Mouse (Mus musculus): Measurements from ENCODE around the gene Ryr3. TPM values are rescaled to one million over a fixed set of nuclear protein-coding genes. Genes with fewer than 3 reads are reported as not detected.
A peak's percentile ranks its signal among the peaks of the same experiment; 100 is the strongest.
"Not testable (repeated sequence)": the region's sequence is repeated elsewhere in the genome, so short reads cannot be mapped to it uniquely, and the experiment has no call there.

The Ryr3 gene
- polyA plus RNA-seq, 1 experiment from 2014 or later, result 2.3 TPM

GRCm38 (mm10) chr2:113119080-113119479 is 97.8 kb downstream of the Ryr3 start:
- no peak overlapping the region for H3K4me2 ChIP-seq (ENCODE audit: low read length)
- ATAC-seq, result no peak
- no peak overlapping the region for H3K27ac ChIP-seq (ENCODE audit: low read depth, low read length)
- no peak overlapping the region for H3K9ac ChIP-seq (ENCODE audit: low read length)
- H3K4me3 ChIP-seq (ENCODE audit: low read depth, low read length), result no peak overlapping the region
- no peaks in the 10 kb centered on the region for H3K4me1 ChIP-seq (ENCODE audit: control insufficient read depth, insufficient read depth, low read length)
- no peaks in the 10 kb centered on the region for H3K27me3 ChIP-seq (replicated peaks; ENCODE audit: control insufficient read depth, insufficient read depth, low read length)
- no peaks in the 10 kb centered on the region for H3K36me3 ChIP-seq (ENCODE audit: control insufficient read depth, insufficient read depth, low read length)
- 81% methylated on average over 1 of the region's 1 CpGs for WGBS
- no peak for DNase-seq (ENCODE audit: low spot score)
- H3K9me3 ChIP-seq (replicated peaks; ENCODE audit: control insufficient read depth, low read length), result no peaks in the 10 kb centered on the region

- no peak overlapping the region for H3K9ac ChIP-seq (ENCODE audit: low read length)
- no peak for ATAC-seq
- H3K4me2 ChIP-seq (ENCODE audit: low read length), result no peak overlapping the region
- no peaks in the 10 kb centered on the region for H3K9me3 ChIP-seq (replicated peaks; ENCODE audit: control insufficient read depth, low read length)
- no peak for DNase-seq (ENCODE audit: low spot score)
- H3K4me3 ChIP-seq (ENCODE audit: low read depth, low read length), result no peak overlapping the region
- 96% methylated on average over 2 of the region's 2 CpGs for WGBS
- H3K27me3 ChIP-seq (replicated peaks; ENCODE audit: control insufficient read depth, insufficient read depth, low read length), result no peaks in the 10 kb centered on the region
- H3K4me1 ChIP-seq (ENCODE audit: control insufficient read depth, insufficient read depth, low read length), result no peaks in the 10 kb centered on the region
- no peaks in the 10 kb centered on the region for H3K36me3 ChIP-seq (ENCODE audit: control insufficient read depth, insufficient read depth, low read length)
- H3K27ac ChIP-seq (ENCODE audit: low read depth, low read length), result no peak overlapping the region
These were observed 100.1 kb downstream of the Ryr3 start for GRCm38 (mm10) chr2:113116788-113117187.

- 88% methylated on average over 4 of the region's 4 CpGs for WGBS
- no peak overlapping the region for H3K4me3 ChIP-seq (ENCODE audit: low read depth, low read length)
- H3K9me3 ChIP-seq (replicated peaks; ENCODE audit: control insufficient read depth, low read length), result no peaks in the 10 kb centered on the region
- no peaks in the 10 kb centered on the region for H3K36me3 ChIP-seq (ENCODE audit: control insufficient read depth, insufficient read depth, low read length)
- ATAC-seq, result no peak
- no peak overlapping the region for H3K9ac ChIP-seq (ENCODE audit: low read length)
- H3K27ac ChIP-seq (ENCODE audit: low read depth, low read length), result no peak overlapping the region
- H3K4me1 ChIP-seq (ENCODE audit: control insufficient read depth, insufficient read depth, low read length), result no peaks in the 10 kb centered on the region
- no peaks in the 10 kb centered on the region for H3K27me3 ChIP-seq (replicated peaks; ENCODE audit: control insufficient read depth, insufficient read depth, low read length)
- H3K4me2 ChIP-seq (ENCODE audit: low read length), result no peak overlapping the region
- no peak for DNase-seq (ENCODE audit: low spot score)
These were observed 101.0 kb downstream of the Ryr3 start for GRCm38 (mm10) chr2:113115897-113116283.

GRCm38 (mm10) chr2:113115248-113115896 is 101.5 kb downstream of the Ryr3 start:
- Histone ChIP-seq H3K27ac (ENCODE audit: low read depth, low read length) (no peak overlapping the region), H3K4me3 (ENCODE audit: low read depth, low read length) (no peak overlapping the region), H3K9me3 (replicated peaks; ENCODE audit: control insufficient read depth, low read length) (no peaks in the 10 kb centered on the region), H3K4me1 (ENCODE audit: control insufficient read depth, insufficient read depth, low read length) (no peaks in the 10 kb centered on the region), H3K36me3 (ENCODE audit: control insufficient read depth, insufficient read depth, low read length) (no peaks in the 10 kb centered on the region), H3K27me3 (replicated peaks; ENCODE audit: control insufficient read depth, insufficient read depth, low read length) (no peaks in the 10 kb centered on the region), H3K4me2 (ENCODE audit: low read length) (no peak overlapping the region), H3K9ac (ENCODE audit: low read length) (no peak overlapping the region)
- ATAC-seq (no peak), DNase-seq (ENCODE audit: low spot score) (no peak)
- 91% methylated on average over 4 of the region's 4 CpGs for WGBS

GRCm38 (mm10) chr2:113104609-113105008 is 112.3 kb downstream of the Ryr3 start:
- Histone ChIP-seq H3K4me1 (ENCODE audit: control insufficient read depth, insufficient read depth, low read length) (no peaks in the 10 kb centered on the region), H3K9me3 (replicated peaks; ENCODE audit: control insufficient read depth, low read length) (no peaks in the 10 kb centered on the region), H3K4me3 (ENCODE audit: low read depth, low read length) (no peak overlapping the region), H3K27me3 (replicated peaks; ENCODE audit: control insufficient read depth, insufficient read depth, low read length) (no peaks in the 10 kb centered on the region), H3K27ac (ENCODE audit: low read depth, low read length) (no peak overlapping the region), H3K4me2 (ENCODE audit: low read length) (no peak overlapping the region), H3K9ac (ENCODE audit: low read length) (no peak overlapping the region), H3K36me3 (ENCODE audit: control insufficient read depth, insufficient read depth, low read length) (no peaks in the 10 kb centered on the region)
- 76% methylated on average over 6 of the region's 6 CpGs for WGBS
- peak; percentile 71 for DNase-seq (ENCODE audit: low spot score)
- ATAC-seq, result peak; percentile 86; the same call in 1 of the 2 replicates

- Histone ChIP-seq H3K27me3 (replicated peaks; ENCODE audit: control insufficient read depth, insufficient read depth, low read length) (no peaks in the 10 kb centered on the region), H3K9ac (ENCODE audit: low read length) (no peak overlapping the region), H3K4me1 (ENCODE audit: control insufficient read depth, insufficient read depth, low read length) (no peaks in the 10 kb centered on the region), H3K4me3 (ENCODE audit: low read depth, low read length) (no peak overlapping the region), H3K4me2 (ENCODE audit: low read length) (no peak overlapping the region), H3K27ac (ENCODE audit: low read depth, low read length) (no peak overlapping the region), H3K9me3 (replicated peaks; ENCODE audit: control insufficient read depth, low read length) (no peaks in the 10 kb centered on the region), H3K36me3 (ENCODE audit: control insufficient read depth, insufficient read depth, low read length) (no peaks in the 10 kb centered on the region)
- DNase-seq (ENCODE audit: low spot score) (no peak), ATAC-seq (no peak)
- 81% methylated on average over 4 of the region's 4 CpGs for WGBS
These were observed 121.7 kb downstream of the Ryr3 start for GRCm38 (mm10) chr2:113095184-113095583.

- no peak for DNase-seq (ENCODE audit: low spot score)
- no peak for ATAC-seq
- Histone ChIP-seq H3K9me3 (replicated peaks; ENCODE audit: control insufficient read depth, low read length) (no peaks in the 10 kb centered on the region), H3K27ac (ENCODE audit: low read depth, low read length) (no peak overlapping the region), H3K4me1 (ENCODE audit: control insufficient read depth, insufficient read depth, low read length) (no peaks in the 10 kb centered on the region), H3K27me3 (replicated peaks; ENCODE audit: control insufficient read depth, insufficient read depth, low read length) (no peaks in the 10 kb centered on the region), H3K4me3 (ENCODE audit: low read depth, low read length) (no peak overlapping the region), H3K36me3 (ENCODE audit: control insufficient read depth, insufficient read depth, low read length) (no peaks in the 10 kb centered on the region), H3K4me2 (ENCODE audit: low read length) (no peak overlapping the region), H3K9ac (ENCODE audit: low read length) (no peak overlapping the region)
- WGBS, result 88% methylated on average over 6 of the region's 6 CpGs
These were observed 122.8 kb downstream of the Ryr3 start for GRCm38 (mm10) chr2:113094088-113094487.

- DNase-seq (ENCODE audit: low spot score) (no peak), ATAC-seq (no peak)
- WGBS, result 92% methylated on average over 1 of the region's 1 CpGs
- Histone ChIP-seq H3K4me3 (ENCODE audit: low read depth, low read length) (no peak overlapping the region), H3K27me3 (replicated peaks; ENCODE audit: control insufficient read depth, insufficient read depth, low read length) (no peaks in the 10 kb centered on the region), H3K36me3 (ENCODE audit: control insufficient read depth, insufficient read depth, low read length) (no peaks in the 10 kb centered on the region), H3K9me3 (replicated peaks; ENCODE audit: control insufficient read depth, low read length) (no peaks in the 10 kb centered on the region), H3K9ac (ENCODE audit: low read length) (no peak overlapping the region), H3K4me2 (ENCODE audit: low read length) (no peak overlapping the region), H3K27ac (ENCODE audit: low read depth, low read length) (no peak overlapping the region), H3K4me1 (ENCODE audit: control insufficient read depth, insufficient read depth, low read length) (no peaks in the 10 kb centered on the region)
These were observed 124.1 kb downstream of the Ryr3 start for GRCm38 (mm10) chr2:113092756-113093155.

- not testable (repeated sequence) for H3K27me3 ChIP-seq (replicated peaks; ENCODE audit: control insufficient read depth, insufficient read depth, low read length); ATAC-seq; H3K9ac ChIP-seq (ENCODE audit: low read length); H3K9me3 ChIP-seq (replicated peaks; ENCODE audit: control insufficient read depth, low read length); H3K4me1 ChIP-seq (ENCODE audit: control insufficient read depth, insufficient read depth, low read length); H3K27ac ChIP-seq (ENCODE audit: low read depth, low read length); H3K4me3 ChIP-seq (ENCODE audit: low read depth, low read length); H3K4me2 ChIP-seq (ENCODE audit: low read length); DNase-seq (ENCODE audit: low spot score); H3K36me3 ChIP-seq (ENCODE audit: control insufficient read depth, insufficient read depth, low read length)
- WGBS, result 88% methylated on average over 1 of the region's 1 CpGs
These were observed 125.6 kb downstream of the Ryr3 start for GRCm38 (mm10) chr2:113091316-113091715.
